Mouse (Mus musculus) forebrain, embryonic 12.5 days (tissue): ENCODE results near the gene Rps27a. TPM values are rescaled to one million over a fixed set of nuclear protein-coding genes. Genes with fewer than 3 reads are reported as not detected.

Experiments
- ATAC-seq: fragments of 200-750 bp; cut with Nextera tagmentation; 2 replicates; pipeline ENCODE4 v1.8.0; 2017; ENCODE audit warnings: moderate TSS enrichment; ENCODE audit not compliant: low FRiP score
- H3K27ac ChIP-seq: fragments of 300-500 bp; sonication (generic); 2 replicates; pipeline ENCODE4 v1.5.1; 2016; ENCODE audit warnings: mild to moderate bottlenecking
- H3K27me3 ChIP-seq: fragments of 300-500 bp; sonication (generic); 2 replicates; pipeline ENCODE4 v1.6.1; 2016; ENCODE audit warnings: mild to moderate bottlenecking
- H3K36me3 ChIP-seq: fragments of 300-500 bp; sonication (generic); replicated peaks from 2 replicates; pipeline ENCODE4 v1.6.1; 2016; ENCODE audit warnings: mild to moderate bottlenecking
- H3K4me1 ChIP-seq: fragments of 300-500 bp; sonication (generic); 2 replicates; pipeline ENCODE4 v1.6.1; 2016
- H3K4me2 ChIP-seq: fragments of 300-500 bp; sonication (generic); 2 replicates; pipeline ENCODE4 v1.6.1; 2016; ENCODE audit warnings: mild to moderate bottlenecking, moderate library complexity
- H3K4me3 ChIP-seq: fragments of 300-500 bp; sonication (generic); replicated peaks from 2 replicates; pipeline ENCODE4 v1.5.1; 2016; ENCODE audit warnings: mild to moderate bottlenecking
- H3K9ac ChIP-seq: fragments of 300-500 bp; sonication (generic); 2 replicates; pipeline ENCODE4 v1.6.1; 2016; ENCODE audit warnings: mild to moderate bottlenecking
- H3K9me3 ChIP-seq: fragments of 300-500 bp; sonication (generic); 2 replicates; pipeline ENCODE4 v1.6.1; 2016
- WGBS: fragments of 180-500 bp; shearing (Covaris S2); methylation state at CpG from one replicate; pipeline ENCODE4 v1.1.7; 2016; 5-methylcytosine and 5-hydroxymethylcytosine counted together
- polyA plus RNA-seq: library from polyadenylated mRNA; unstranded; fragments of >200 nt; fragmentation: Nextera tagmentation; extraction: Ambion mirVana; gene quantifications from 2 replicates; pipeline ENCODE4 v1.2.1, GENCODE M21; 2016

The Rps27a gene
- 790 and 842 TPM in 2 replicates for polyA plus RNA-seq

DNA sequence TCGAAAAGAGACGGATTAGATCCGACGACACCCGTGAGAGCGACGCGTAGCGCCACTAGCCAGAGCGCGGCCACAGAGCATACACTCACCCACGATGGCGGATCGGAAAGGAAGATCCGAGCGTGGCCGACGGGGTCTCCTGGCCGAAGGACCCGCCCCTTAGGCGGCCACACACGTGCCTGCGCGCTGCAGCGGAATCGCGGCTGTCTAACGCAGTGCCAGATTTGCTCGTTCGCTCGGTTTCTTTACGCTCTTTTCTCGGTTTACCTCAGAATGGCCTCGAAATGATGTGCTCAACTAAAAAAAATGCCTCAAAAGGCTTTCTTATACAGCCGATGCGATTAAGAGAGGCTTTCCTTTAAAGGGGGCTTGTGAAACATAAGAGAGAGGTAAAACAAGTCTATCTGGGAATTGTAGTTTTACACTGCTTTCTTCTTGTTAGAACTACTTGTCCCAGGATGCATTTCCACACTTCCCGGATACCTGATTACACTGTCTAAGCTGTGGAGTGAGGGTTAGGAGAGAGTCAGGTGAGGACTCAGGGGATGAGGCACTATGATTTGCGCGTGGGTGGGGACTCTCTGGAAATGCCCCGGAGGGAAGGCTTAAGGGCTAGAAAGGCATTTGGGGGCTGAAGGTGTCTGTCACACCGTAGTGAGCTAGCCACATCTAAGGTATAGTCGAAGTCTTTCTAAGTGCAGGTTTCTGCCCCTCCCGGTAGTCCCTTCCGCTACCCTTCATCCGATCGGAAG is at the start of gene Rps27a, which contains the start of gene Clhc1:
Rps27a (minus strand) TSS at position 358 of the 752 bp plus-strand sequence.
Clhc1 (plus strand) TSS at position 199 of the 752 bp plus-strand sequence.
- Histone ChIP-seq H3K36me3 (peaks cover 36% of the 10 kb centered on the region), H3K9ac (peak within 1 kb of the TSS; percentile 87), H3K4me3 (peak within 1 kb of the TSS; percentile 74), H3K4me1 (peaks cover 12% of the 10 kb centered on the region), H3K4me2 (peak within 1 kb of the TSS; percentile 61), H3K27me3 (no peaks in the 10 kb centered on the region), H3K9me3 (no peaks in the 10 kb centered on the region), H3K27ac (peak within 1 kb of the TSS; percentile 83)
- ATAC-seq = peak; percentile 98
- WGBS = under 1% methylated on average over 46 of the region's 46 CpGs

- Histone ChIP-seq H3K27me3 (no peaks in the 10 kb centered on the region), H3K9me3 (no peaks in the 10 kb centered on the region), H3K27ac (no peak overlapping the region), H3K4me2 (no peak overlapping the region), H3K36me3 (no peaks in the 10 kb centered on the region), H3K9ac (no peak overlapping the region), H3K4me1 (no peaks in the 10 kb centered on the region), H3K4me3 (no peak overlapping the region)
- no peak for ATAC-seq
Measured at GRCm38 (mm10) chr11:29597159-29597558, 49.2 kb upstream of the Rps27a start.

DNA sequence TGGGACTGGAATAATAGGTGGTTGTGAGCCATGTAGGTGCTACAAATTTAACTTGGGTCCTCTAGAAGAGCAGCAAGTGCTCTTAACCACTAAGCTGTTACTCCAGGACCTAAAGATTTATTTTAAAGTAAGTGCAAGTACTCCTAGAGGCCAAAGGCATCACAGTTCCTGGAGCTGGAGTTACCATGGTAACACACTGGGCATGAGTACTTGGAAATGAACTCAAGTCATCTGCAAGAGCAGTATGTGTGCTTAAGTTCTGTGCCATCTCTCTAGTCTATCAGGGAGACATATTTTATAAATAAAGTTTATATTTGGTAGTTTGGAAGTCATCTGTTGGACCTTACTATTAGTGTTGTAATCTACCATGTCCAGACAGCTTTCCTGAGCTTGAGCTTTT is 47.3 kb upstream of the Rps27a start:
- no peaks in the 10 kb centered on the region for H3K4me1 ChIP-seq
- no peak overlapping the region for H3K4me2 ChIP-seq
- no peak for ATAC-seq
- H3K27me3 ChIP-seq = no peaks in the 10 kb centered on the region
- H3K27ac ChIP-seq = no peak overlapping the region
- no peak overlapping the region for H3K9ac ChIP-seq
- no peak overlapping the region for H3K4me3 ChIP-seq
- H3K36me3 ChIP-seq = no peaks in the 10 kb centered on the region
- no peaks in the 10 kb centered on the region for H3K9me3 ChIP-seq

DNA sequence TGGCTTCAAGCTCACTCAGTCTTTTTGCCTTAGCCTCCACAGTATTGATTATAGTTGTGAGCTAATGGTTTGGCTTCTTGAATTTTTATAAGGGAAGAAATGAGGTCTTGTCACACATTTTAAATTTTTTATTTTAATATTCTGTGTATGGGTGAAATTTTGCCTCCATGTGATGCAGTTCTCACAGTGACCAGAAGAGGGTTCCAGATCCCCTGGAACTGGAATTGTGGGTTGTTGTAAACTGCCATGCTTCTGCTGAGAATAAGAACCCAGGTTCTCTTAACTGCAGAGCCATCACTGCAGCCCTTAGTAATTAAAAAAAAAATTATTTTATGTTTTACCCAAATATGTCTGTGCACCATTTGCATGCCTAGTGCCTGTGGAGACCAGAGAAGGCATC is 31.7 kb upstream of the Rps27a start:
- Histone ChIP-seq H3K4me2 (no peak overlapping the region), H3K9me3 (no peaks in the 10 kb centered on the region), H3K4me3 (no peak overlapping the region), H3K27ac (no peak overlapping the region), H3K27me3 (no peaks in the 10 kb centered on the region), H3K4me1 (no peaks in the 10 kb centered on the region), H3K36me3 (no peaks in the 10 kb centered on the region), H3K9ac (no peak overlapping the region)
- ATAC-seq = no peak

- Histone ChIP-seq H3K4me3 (no peak overlapping the region), H3K9ac (no peak overlapping the region), H3K4me1 (no peaks in the 10 kb centered on the region), H3K36me3 (no peaks in the 10 kb centered on the region), H3K4me2 (no peak overlapping the region), H3K27ac (no peak overlapping the region), H3K27me3 (no peaks in the 10 kb centered on the region), H3K9me3 (no peaks in the 10 kb centered on the region)
- 82% methylated on average over 2 of the region's 2 CpGs for WGBS
- no peak for ATAC-seq
Measured at GRCm38 (mm10) chr11:29572656-29573055, 24.7 kb upstream of the Rps27a start.

GRCm38 (mm10) chr11:29571536-29571935 is 23.6 kb upstream of the Rps27a start:
- H3K9me3 ChIP-seq = no peaks in the 10 kb centered on the region
- no peak overlapping the region for H3K4me2 ChIP-seq
- no peaks in the 10 kb centered on the region for H3K36me3 ChIP-seq
- WGBS = 88% methylated on average over 3 of the region's 3 CpGs
- H3K27ac ChIP-seq = no peak overlapping the region
- H3K4me1 ChIP-seq = no peaks in the 10 kb centered on the region
- H3K27me3 ChIP-seq = no peaks in the 10 kb centered on the region
- H3K9ac ChIP-seq = no peak overlapping the region
- ATAC-seq = no peak
- no peak overlapping the region for H3K4me3 ChIP-seq

DNA sequence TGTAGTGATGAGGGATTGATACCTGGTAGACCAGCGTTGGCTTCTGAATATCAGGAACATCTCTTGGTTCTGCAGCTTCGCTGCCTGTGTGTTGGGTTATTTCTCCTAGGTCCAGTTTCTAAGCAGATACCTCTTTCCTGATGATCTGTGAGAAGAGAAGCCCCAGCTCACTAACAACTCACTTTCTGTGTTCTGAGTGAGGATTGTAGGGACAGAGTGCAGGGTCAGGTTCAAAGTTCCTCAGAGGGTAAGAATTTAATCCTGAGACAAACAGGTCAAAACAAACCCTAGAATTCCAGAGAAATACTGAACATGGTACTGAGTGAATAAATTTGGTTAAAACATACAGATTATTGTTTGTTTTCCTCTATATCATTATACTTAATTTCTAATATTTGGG is 15.5 kb upstream of the Rps27a start:
- ATAC-seq = no peak
- Histone ChIP-seq H3K27me3 (no peaks in the 10 kb centered on the region), H3K9me3 (no peaks in the 10 kb centered on the region), H3K27ac (no peak overlapping the region), H3K4me1 (no peaks in the 10 kb centered on the region), H3K9ac (no peak overlapping the region), H3K4me2 (no peak overlapping the region), H3K36me3 (no peaks in the 10 kb centered on the region), H3K4me3 (no peak overlapping the region)
- WGBS = 98% methylated on average over 2 of the region's 2 CpGs

DNA sequence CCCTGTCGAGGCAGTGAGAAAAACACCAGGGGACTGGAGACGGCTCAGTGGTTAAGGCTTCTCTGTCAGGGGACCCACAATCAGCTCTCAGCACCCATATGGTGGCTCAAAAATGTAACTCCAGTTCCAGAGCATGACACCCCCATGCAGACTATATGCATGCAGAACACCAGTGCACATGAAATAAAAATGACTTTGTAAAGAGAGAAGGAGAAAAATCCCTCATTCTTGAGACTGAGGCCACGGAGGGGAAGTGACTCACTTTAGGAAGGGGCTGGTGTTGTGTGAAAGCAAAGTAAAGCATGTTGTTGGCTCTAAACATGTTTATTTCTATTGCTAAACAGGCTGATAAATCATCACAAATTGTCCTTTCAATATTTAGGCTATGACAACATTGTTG is 13.1 kb upstream of the Rps27a start:
- Histone ChIP-seq H3K4me2 (no peak overlapping the region), H3K27ac (no peak overlapping the region), H3K27me3 (no peaks in the 10 kb centered on the region), H3K36me3 (no peaks in the 10 kb centered on the region), H3K4me1 (no peaks in the 10 kb centered on the region), H3K9ac (no peak overlapping the region), H3K9me3 (no peaks in the 10 kb centered on the region), H3K4me3 (no peak overlapping the region)
- WGBS = 92% methylated on average over 3 of the region's 3 CpGs
- no peak for ATAC-seq

DNA sequence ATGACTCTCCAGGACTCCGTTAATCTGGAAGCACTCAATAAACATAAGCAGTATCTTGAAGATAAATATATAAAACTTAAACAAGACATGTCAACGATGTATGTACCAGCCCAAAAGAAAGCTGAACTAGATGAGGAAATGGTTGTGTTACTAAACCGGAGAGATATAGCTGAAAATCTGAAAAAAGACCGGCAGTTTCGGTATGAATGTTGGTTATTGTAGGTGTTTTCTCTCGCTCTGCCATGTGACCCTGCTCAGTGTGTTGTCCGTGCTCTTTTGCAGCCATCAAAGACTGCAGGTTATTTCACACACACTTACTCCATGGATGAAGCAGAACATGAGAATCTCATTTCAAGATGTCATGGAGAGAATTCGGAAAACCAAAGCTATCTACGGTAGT is 12.5 kb upstream of the Rps27a start:
- Histone ChIP-seq H3K27me3 (no peaks in the 10 kb centered on the region), H3K36me3 (no peaks in the 10 kb centered on the region), H3K4me3 (no peak overlapping the region), H3K9me3 (no peaks in the 10 kb centered on the region), H3K27ac (no peak overlapping the region), H3K4me1 (no peaks in the 10 kb centered on the region), H3K9ac (no peak overlapping the region), H3K4me2 (no peak overlapping the region)
- ATAC-seq = no peak
- WGBS = 93% methylated on average over 9 of the region's 9 CpGs

GRCm38 (mm10) chr11:29549425-29549778 is 1.5 kb upstream of the Rps27a start:
- H3K4me1 ChIP-seq = peaks cover 12% of the 10 kb centered on the region
- no peak overlapping the region for H3K4me3 ChIP-seq
- 94% methylated on average over 1 of the region's 1 CpGs for WGBS
- H3K9ac ChIP-seq = no peak overlapping the region
- H3K9me3 ChIP-seq = no peaks in the 10 kb centered on the region
- no peak overlapping the region for H3K4me2 ChIP-seq
- ATAC-seq = no peak
- peaks cover 23% of the 10 kb centered on the region for H3K36me3 ChIP-seq
- no peak overlapping the region for H3K27ac ChIP-seq
- no peaks in the 10 kb centered on the region for H3K27me3 ChIP-seq

DNA sequence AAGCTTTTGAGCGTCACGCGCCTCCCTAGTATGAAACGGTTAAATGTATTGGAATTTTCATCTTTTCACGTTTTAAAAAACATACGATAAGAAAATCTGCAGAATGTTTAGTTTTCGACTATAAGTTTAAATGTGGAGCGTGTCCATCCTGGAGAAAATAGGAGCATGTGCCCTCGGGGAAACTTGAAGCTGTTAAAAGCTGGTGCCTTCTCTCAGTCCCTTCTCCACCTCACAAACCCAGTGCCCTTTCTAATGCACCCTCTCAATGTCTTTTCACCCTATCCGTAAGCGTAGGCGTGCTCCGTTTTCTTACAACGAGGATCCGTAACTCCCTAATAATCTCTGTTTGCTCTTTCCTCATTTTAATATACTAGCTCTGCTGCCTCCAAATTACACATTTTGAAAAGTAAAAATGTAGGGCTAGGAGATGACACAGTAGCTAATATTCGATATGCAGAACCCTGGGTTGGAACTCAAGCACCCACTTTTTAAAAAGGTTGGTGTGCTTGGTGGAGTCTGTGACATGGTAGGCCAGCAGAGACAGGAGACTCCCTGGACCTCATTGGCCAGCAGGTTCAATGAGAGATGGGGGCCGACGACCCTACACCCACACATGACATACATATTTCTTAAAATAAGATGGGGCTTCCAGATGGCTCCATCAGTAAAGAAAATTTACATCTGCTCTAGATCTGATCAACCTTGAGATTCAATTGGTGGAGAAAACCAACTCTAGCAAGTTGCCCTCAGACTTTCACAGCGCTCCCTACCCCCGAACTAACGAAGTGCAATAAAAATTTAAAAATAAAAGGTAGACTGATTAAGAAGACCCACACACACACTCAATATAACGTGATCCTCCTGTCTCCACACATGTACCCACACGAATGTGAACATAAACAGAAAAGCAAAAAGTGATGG is 855 bp upstream of the Rps27a start:
- Histone ChIP-seq H3K27ac (no peak overlapping the region; the same call in 1 of the 2 replicates), H3K27me3 (no peaks in the 10 kb centered on the region), H3K36me3 (peaks cover 30% of the 10 kb centered on the region), H3K4me3 (peak overlapping the region; percentile 74), H3K4me1 (peaks cover 12% of the 10 kb centered on the region), H3K4me2 (peak overlapping the region; percentile 61), H3K9me3 (no peaks in the 10 kb centered on the region), H3K9ac (peak overlapping the region; percentile 87)
- ATAC-seq = no peak
- 26% methylated on average over 23 of the region's 23 CpGs for WGBS

GRCm38 (mm10) chr11:29547249-29547751 is 609 bp downstream of the Rps27a start:
- peaks cover 41% of the 10 kb centered on the region for H3K36me3 ChIP-seq
- peak overlapping the region; percentile 83 for H3K27ac ChIP-seq
- H3K9me3 ChIP-seq = no peaks in the 10 kb centered on the region
- no peaks in the 10 kb centered on the region for H3K27me3 ChIP-seq
- ATAC-seq = peak; percentile 21
- peak overlapping the region; percentile 61 for H3K4me2 ChIP-seq
- peaks cover 12% of the 10 kb centered on the region for H3K4me1 ChIP-seq
- H3K9ac ChIP-seq = peak overlapping the region; percentile 87
- under 1% methylated on average over 27 of the region's 27 CpGs for WGBS
- H3K4me3 ChIP-seq = peak overlapping the region; percentile 74
